Mouse (Mus musculus): Measurements from ENCODE around the gene Lcor. TPM values are rescaled to one million over a fixed set of nuclear protein-coding genes. Genes with fewer than 3 reads are reported as not detected.
A peak's percentile ranks its signal among the peaks of the same experiment; 100 is the strongest.

The Lcor gene
- polyA plus RNA-seq, 1 experiment from 2014 or later, result 14.0 TPM

DNA sequence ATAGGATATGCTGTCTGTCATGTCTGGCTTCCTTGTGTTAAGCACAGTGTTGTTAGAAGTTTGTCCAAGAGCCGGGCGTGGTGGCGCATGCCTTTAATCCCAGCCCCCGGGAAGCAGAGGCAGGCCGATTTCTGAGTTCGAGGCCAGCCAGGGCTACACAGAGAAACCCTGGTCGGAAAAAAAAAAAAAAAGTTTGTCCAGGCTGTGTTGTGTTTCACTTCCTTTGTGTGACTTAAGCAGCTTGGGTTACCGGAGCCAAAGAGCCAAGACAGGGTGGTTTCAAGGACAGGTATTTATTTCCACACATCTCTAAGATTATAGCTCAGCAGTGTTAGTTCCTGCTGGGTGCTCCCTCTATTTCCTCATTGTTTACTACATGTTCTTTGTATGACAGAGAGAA, 25.4 kb downstream of the Lcor start:
- Histone ChIP-seq H3K27ac (no peak overlapping the region), H3K36me3 (ENCODE audit: insufficient read depth, low read length) (no peaks in the 10 kb centered on the region), H3K9ac (ENCODE audit: low read depth, low read length) (no peak overlapping the region), H3K27me3 (ENCODE audit: insufficient read depth, low read length) (no peaks in the 10 kb centered on the region), H3K4me1 (replicated peaks; ENCODE audit: insufficient read depth, low read length) (no peaks in the 10 kb centered on the region), H3K4me2 (ENCODE audit: low read length) (no peak overlapping the region), H3K9me3 (replicated peaks; ENCODE audit: low read length) (no peaks in the 10 kb centered on the region), H3K4me3 (replicated peaks; ENCODE audit: low read depth, low read length) (no peak overlapping the region)
- no peak for TF ChIP-seq CTCF (IDR thresholded peaks at IDR 0.05; ENCODE audit: low read depth)
- ATAC-seq (replicated peaks; ENCODE audit: low FRiP score, low read depth) (no peak), DNase-seq (ENCODE audit: low spot score) (no peak)
- WGBS, result 95% methylated on average over 8 of the region's 8 CpGs

DNA sequence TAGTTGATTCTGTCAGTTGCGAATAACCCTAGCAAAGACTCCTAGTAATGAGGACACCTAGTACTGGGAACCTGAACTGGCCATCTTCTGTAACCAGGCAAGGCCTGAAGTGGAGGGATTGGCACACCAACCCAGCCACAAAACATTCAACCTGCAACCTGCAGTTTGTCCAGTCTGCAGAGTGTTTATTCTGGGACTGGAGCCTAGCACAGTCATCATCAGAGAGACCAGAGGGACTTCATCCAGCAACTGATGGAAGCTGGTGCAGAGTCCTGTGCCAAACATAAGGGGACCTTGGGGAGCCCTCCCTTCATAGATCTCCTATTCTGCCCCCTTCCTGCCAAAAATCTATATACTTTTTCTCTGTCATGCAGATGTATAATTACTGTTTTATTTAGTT, 32.4 kb downstream of the Lcor start:
- Histone ChIP-seq H3K9ac (ENCODE audit: low read depth, low read length) (no peak overlapping the region), H3K27ac (no peak overlapping the region), H3K9me3 (replicated peaks; ENCODE audit: low read length) (no peaks in the 10 kb centered on the region), H3K27me3 (ENCODE audit: insufficient read depth, low read length) (no peaks in the 10 kb centered on the region), H3K4me2 (ENCODE audit: low read length) (no peak overlapping the region), H3K36me3 (ENCODE audit: insufficient read depth, low read length) (no peaks in the 10 kb centered on the region), H3K4me1 (replicated peaks; ENCODE audit: insufficient read depth, low read length) (no peaks in the 10 kb centered on the region), H3K4me3 (replicated peaks; ENCODE audit: low read depth, low read length) (no peak overlapping the region)
- ATAC-seq (replicated peaks; ENCODE audit: low FRiP score, low read depth) (no peak), DNase-seq (ENCODE audit: low spot score) (no peak)
- 91% methylated on average over 1 of the region's 1 CpGs for WGBS
- TF ChIP-seq CTCF (IDR thresholded peaks at IDR 0.05; ENCODE audit: low read depth), result no peak

DNA sequence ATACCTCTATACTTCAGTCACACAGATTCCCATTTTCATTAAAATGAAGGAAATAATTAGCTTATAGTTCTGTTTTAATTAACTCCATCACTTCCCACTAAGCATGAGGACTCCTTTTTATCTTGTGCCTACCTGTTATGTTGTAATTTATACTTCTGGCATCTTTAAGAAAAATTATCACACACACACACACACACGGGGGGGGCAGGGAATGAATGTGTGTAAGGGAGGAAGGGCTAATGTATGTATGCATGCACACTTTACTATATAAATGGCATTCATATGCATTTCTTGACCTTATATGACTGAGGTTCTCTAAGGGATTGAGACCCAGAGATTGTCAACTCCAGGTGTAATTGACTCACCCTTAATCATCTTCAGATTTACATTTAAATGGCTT, 33.1 kb downstream of the Lcor start:
- H3K27ac ChIP-seq, result no peak overlapping the region
- H3K36me3 ChIP-seq (ENCODE audit: insufficient read depth, low read length), result no peaks in the 10 kb centered on the region
- no peaks in the 10 kb centered on the region for H3K27me3 ChIP-seq (ENCODE audit: insufficient read depth, low read length)
- no peak for TF ChIP-seq CTCF (IDR thresholded peaks at IDR 0.05; ENCODE audit: low read depth)
- no peak for DNase-seq (ENCODE audit: low spot score)
- ATAC-seq (replicated peaks; ENCODE audit: low FRiP score, low read depth), result no peak
- H3K9ac ChIP-seq (ENCODE audit: low read depth, low read length), result no peak overlapping the region
- H3K4me1 ChIP-seq (replicated peaks; ENCODE audit: insufficient read depth, low read length), result no peaks in the 10 kb centered on the region
- H3K4me3 ChIP-seq (replicated peaks; ENCODE audit: low read depth, low read length), result no peak overlapping the region
- no peak overlapping the region for H3K4me2 ChIP-seq (ENCODE audit: low read length)
- 88% methylated on average over 1 of the region's 1 CpGs for WGBS
- H3K9me3 ChIP-seq (replicated peaks; ENCODE audit: low read length), result no peaks in the 10 kb centered on the region

DNA sequence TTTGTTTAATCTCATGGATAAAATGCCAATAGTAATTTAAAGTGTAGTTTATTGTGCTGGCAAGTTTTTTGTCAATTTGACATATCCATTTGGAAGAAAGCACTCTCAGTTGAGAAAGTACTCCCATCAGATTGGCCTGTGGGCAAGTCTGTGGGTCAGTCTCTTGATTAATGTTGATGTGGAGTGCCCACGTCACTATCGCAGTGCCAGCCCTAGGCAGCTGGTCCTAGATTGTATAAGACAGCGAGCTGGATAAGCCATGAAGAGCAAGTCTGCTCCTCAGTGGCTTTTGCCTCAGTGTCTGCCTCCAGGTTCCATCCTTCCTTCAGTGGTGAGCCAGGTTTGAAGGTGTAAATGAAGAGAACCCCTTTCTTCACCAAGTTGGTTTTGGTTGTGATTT, 34.6 kb downstream of the Lcor start:
- ATAC-seq (replicated peaks; ENCODE audit: low FRiP score, low read depth), result no peak
- 95% methylated on average over 3 of the region's 3 CpGs for WGBS
- Histone ChIP-seq H3K27ac (no peak overlapping the region), H3K9ac (ENCODE audit: low read depth, low read length) (no peak overlapping the region), H3K4me2 (ENCODE audit: low read length) (no peak overlapping the region), H3K4me1 (replicated peaks; ENCODE audit: insufficient read depth, low read length) (no peaks in the 10 kb centered on the region), H3K4me3 (replicated peaks; ENCODE audit: low read depth, low read length) (no peak overlapping the region), H3K27me3 (ENCODE audit: insufficient read depth, low read length) (no peaks in the 10 kb centered on the region), H3K9me3 (replicated peaks; ENCODE audit: low read length) (no peaks in the 10 kb centered on the region), H3K36me3 (ENCODE audit: insufficient read depth, low read length) (no peaks in the 10 kb centered on the region)
- no peak for DNase-seq (ENCODE audit: low spot score)
- TF ChIP-seq CTCF (IDR thresholded peaks at IDR 0.05; ENCODE audit: low read depth), result no peak

DNA sequence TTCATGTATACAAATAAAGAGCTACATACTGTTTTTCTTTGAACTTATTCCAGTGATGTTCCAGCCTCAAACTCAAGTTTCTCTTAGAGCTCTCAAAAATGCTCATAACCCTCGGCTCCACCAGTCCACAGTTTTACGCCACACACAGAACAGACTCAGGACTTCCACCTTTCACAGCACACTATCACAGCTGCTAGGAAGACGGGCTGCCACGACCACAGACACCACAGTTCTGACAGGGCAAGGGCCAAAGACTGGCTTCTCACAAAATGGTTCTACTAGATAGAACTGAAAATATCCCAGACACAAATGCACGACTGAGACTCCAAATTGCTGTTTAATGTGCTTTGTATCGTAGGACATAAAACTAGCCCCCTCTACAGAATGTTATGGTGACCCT, 36.7 kb downstream of the Lcor start:
- WGBS, result 86% methylated on average over 6 of the region's 6 CpGs
- no peak for ATAC-seq (replicated peaks; ENCODE audit: low FRiP score, low read depth)

DNA sequence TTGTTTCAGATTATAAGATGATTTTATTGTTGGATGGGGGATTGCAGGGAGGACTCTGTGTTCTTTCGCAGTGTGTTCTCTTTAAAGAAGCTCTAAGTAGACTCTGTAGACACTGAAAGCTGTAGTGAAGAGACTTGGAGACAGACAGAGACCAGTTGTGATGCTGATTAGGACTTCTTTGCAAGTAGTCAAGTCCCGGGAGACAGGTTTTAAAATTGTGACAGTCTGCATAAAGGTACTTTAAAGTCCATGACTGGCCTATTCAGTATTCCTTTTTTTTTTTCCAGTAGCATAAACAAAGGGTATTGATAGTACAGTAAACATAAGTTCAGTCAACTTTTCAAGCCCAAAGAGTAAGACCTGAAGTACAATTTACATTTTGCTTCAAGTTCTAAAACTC, 39.8 kb downstream of the Lcor start:
- WGBS, result 78% methylated on average over 2 of the region's 2 CpGs
- H3K9ac ChIP-seq (ENCODE audit: low read depth, low read length), result no peak overlapping the region
- DNase-seq (ENCODE audit: low spot score) (no peak), ATAC-seq (replicated peaks; ENCODE audit: low FRiP score, low read depth) (no peak)
- H3K4me1 ChIP-seq (replicated peaks; ENCODE audit: insufficient read depth, low read length), result no peaks in the 10 kb centered on the region
- TF ChIP-seq CTCF (IDR thresholded peaks at IDR 0.05; ENCODE audit: low read depth), result no peak
- no peak overlapping the region for H3K4me3 ChIP-seq (replicated peaks; ENCODE audit: low read depth, low read length)
- no peaks in the 10 kb centered on the region for H3K27me3 ChIP-seq (ENCODE audit: insufficient read depth, low read length)
- no peak overlapping the region for H3K27ac ChIP-seq
- H3K9me3 ChIP-seq (replicated peaks; ENCODE audit: low read length), result no peaks in the 10 kb centered on the region
- no peaks in the 10 kb centered on the region for H3K36me3 ChIP-seq (ENCODE audit: insufficient read depth, low read length)
- no peak overlapping the region for H3K4me2 ChIP-seq (ENCODE audit: low read length)

More for the DNA sequence above, 36.7 kb downstream of the Lcor start:
- Histone ChIP-seq H3K4me2 (ENCODE audit: low read length) (no peak overlapping the region), H3K27me3 (ENCODE audit: insufficient read depth, low read length) (no peaks in the 10 kb centered on the region), H3K27ac (no peak overlapping the region), H3K9me3 (replicated peaks; ENCODE audit: low read length) (no peaks in the 10 kb centered on the region), H3K9ac (ENCODE audit: low read depth, low read length) (no peak overlapping the region), H3K4me3 (replicated peaks; ENCODE audit: low read depth, low read length) (no peak overlapping the region), H3K4me1 (replicated peaks; ENCODE audit: insufficient read depth, low read length) (no peaks in the 10 kb centered on the region), H3K36me3 (ENCODE audit: insufficient read depth, low read length) (no peaks in the 10 kb centered on the region)
- TF ChIP-seq CTCF (IDR thresholded peaks at IDR 0.05; ENCODE audit: low read depth), result no peak
- no peak for DNase-seq (ENCODE audit: low spot score)

DNA sequence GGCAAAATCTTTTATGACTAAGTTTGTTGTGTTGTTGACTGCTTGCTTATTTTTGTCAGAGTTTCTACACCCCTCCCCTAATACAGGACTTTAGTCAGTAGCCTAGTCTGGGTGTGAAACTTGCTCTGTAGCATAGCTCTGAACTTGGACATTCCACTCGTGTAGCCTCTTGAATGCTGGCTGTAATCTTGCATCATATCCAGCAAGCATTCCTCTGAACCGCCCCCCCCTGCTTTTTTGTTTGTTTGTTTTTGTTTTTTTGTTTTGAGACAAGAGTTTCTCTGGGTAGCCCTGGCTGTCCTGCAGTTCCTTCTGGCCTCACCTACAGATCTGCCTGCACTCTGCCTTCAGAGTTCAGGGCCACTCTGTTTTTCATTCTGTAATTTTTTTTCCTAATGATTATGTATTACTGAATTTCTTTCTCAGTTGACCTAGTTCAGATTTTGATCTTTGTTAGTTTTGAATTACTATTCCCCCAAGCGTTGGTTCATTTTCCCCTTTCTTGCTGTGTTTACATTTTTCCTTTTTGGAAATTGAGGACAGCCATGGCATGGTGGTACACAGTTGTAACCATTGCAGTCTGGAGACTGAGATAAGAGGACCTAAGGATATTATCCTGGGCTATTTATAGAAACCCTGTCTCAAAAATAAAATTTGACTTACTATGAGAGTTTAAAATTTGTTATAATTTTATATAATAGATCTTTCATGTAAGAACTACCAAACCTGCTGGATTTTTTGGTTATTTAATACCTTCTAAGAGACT, 41.5 kb downstream of the Lcor start:
- Histone ChIP-seq H3K4me2 (ENCODE audit: low read length) (no peak overlapping the region), H3K27me3 (ENCODE audit: insufficient read depth, low read length) (no peaks in the 10 kb centered on the region), H3K27ac (no peak overlapping the region), H3K4me3 (replicated peaks; ENCODE audit: low read depth, low read length) (no peak overlapping the region), H3K36me3 (ENCODE audit: insufficient read depth, low read length) (no peaks in the 10 kb centered on the region), H3K4me1 (replicated peaks; ENCODE audit: insufficient read depth, low read length) (no peaks in the 10 kb centered on the region), H3K9me3 (replicated peaks; ENCODE audit: low read length) (no peaks in the 10 kb centered on the region), H3K9ac (ENCODE audit: low read depth, low read length) (no peak overlapping the region)
- WGBS, result 67% methylated on average over 3 of the region's 3 CpGs
- no peak for TF ChIP-seq CTCF (IDR thresholded peaks at IDR 0.05; ENCODE audit: low read depth)
- DNase-seq (ENCODE audit: low spot score), result peak; percentile 4
- no peak for ATAC-seq (replicated peaks; ENCODE audit: low FRiP score, low read depth)
